Mouse (Mus musculus) forebrain, embryonic 12.5 days (tissue): ENCODE measurements around the gene Rpl7l1. TPM values are rescaled to one million over a fixed set of nuclear protein-coding genes. Genes with fewer than 3 reads are reported as not detected.

ENCODE experiments used
- ATAC-seq: fragments of 200-750 bp; cut with Nextera tagmentation; 2 replicates; pipeline ENCODE4 v1.8.0; 2017; ENCODE audit warnings: moderate TSS enrichment; ENCODE audit not compliant: low FRiP score
- H3K27ac ChIP-seq: fragments of 300-500 bp; sonication (generic); 2 replicates; pipeline ENCODE4 v1.5.1; 2016; ENCODE audit warnings: mild to moderate bottlenecking
- H3K27me3 ChIP-seq: fragments of 300-500 bp; sonication (generic); 2 replicates; pipeline ENCODE4 v1.6.1; 2016; ENCODE audit warnings: mild to moderate bottlenecking
- H3K36me3 ChIP-seq: fragments of 300-500 bp; sonication (generic); replicated peaks from 2 replicates; pipeline ENCODE4 v1.6.1; 2016; ENCODE audit warnings: mild to moderate bottlenecking
- H3K4me1 ChIP-seq: fragments of 300-500 bp; sonication (generic); 2 replicates; pipeline ENCODE4 v1.6.1; 2016
- H3K4me2 ChIP-seq: fragments of 300-500 bp; sonication (generic); 2 replicates; pipeline ENCODE4 v1.6.1; 2016; ENCODE audit warnings: mild to moderate bottlenecking, moderate library complexity
- H3K4me3 ChIP-seq: fragments of 300-500 bp; sonication (generic); replicated peaks from 2 replicates; pipeline ENCODE4 v1.5.1; 2016; ENCODE audit warnings: mild to moderate bottlenecking
- H3K9ac ChIP-seq: fragments of 300-500 bp; sonication (generic); 2 replicates; pipeline ENCODE4 v1.6.1; 2016; ENCODE audit warnings: mild to moderate bottlenecking
- H3K9me3 ChIP-seq: fragments of 300-500 bp; sonication (generic); 2 replicates; pipeline ENCODE4 v1.6.1; 2016
- WGBS: fragments of 180-500 bp; shearing (Covaris S2); methylation state at CpG from one replicate; pipeline ENCODE4 v1.1.7; 2016; 5-methylcytosine and 5-hydroxymethylcytosine counted together
- polyA plus RNA-seq: library from polyadenylated mRNA; unstranded; fragments of >200 nt; fragmentation: Nextera tagmentation; extraction: Ambion mirVana; gene quantifications from 2 replicates; pipeline ENCODE4 v1.2.1, GENCODE M21; 2016

The Rpl7l1 gene
- polyA plus RNA-seq: 154 and 178 TPM in 2 replicates

DNA sequence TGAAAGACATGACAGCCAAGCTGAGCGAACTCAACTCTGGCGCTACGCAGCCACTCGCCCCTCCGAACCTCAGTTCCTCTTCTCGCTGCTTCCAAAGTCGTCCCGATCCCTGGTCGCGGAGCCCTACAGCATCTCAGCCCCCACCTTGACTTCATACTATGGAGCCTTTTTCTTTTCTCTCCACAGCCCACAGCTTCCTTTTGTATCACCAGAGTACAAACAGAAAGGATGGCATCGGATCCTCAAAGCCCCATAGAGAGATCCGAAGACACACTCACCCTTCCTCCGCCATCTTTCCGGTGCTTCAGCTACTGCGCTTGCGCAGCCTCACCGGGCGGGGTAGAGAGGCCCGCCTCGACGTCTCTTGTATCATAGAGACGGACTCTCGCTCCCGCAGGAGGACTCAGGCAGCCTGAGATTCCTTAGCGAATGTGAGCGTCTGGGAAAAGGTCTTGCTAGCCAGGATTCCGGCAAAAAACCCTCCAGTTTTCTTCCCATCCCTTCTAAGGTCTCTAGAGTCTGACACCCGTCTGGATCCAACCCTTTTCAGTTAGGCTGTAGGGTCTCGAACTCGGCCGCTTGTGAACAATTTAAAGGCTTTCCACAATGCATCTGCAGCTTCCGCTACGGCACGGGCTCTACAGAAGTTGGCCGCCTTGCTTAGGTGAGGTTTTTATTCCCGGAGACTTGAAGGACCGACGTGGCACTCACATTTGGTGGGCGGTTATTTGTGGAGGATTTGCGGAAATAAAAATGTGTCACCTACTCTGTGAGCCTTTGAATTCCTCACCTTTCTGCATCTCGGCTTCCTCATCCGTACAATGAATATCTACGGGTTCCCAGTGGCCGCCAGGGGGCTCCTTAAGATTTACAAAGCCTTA is at the start of gene Rpl7l1:
Rpl7l1 (minus strand) TSS at position 332 of the 881 bp plus-strand sequence.
- peak within 1 kb of the TSS; percentile 85 for H3K27ac ChIP-seq

DNA sequence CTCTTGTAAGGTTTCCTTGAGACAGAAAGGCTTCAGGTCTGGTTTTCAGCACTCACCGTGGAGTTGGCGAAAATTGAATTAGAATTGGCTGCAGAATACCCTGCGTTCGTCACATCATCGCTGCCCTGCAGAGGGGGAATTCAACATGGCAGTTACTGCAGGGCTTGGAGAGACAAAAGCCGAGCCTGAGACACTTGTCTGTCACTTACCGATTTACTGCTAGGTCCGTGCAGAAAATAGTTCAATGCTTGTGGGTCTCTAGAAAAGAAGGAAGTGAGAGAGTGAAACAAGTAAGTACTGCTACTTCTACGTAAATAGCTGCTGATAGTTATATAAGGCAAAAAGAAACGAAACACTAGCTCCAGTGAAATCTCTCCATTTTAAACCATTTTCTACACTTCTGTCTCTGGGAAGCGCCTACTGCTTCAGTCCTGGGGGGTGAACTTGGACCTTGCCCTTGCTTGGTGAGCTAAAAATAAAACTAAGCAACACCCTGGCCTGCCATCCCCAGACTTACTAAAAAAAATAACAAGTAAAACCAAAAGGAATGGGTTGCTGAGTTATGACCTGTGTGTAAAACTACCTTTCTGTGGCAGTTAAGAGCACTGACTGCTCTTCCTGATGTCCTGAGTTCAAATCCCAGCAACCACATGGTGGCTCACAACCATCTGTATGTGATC is 47.5 kb upstream of the Rpl7l1 start:
- H3K9ac ChIP-seq: no peak overlapping the region
- 90% methylated on average over 11 of the region's 11 CpGs for WGBS
- no peaks in the 10 kb centered on the region for H3K27me3 ChIP-seq
- no peaks in the 10 kb centered on the region for H3K9me3 ChIP-seq
- peaks cover 31% of the 10 kb centered on the region for H3K36me3 ChIP-seq
- ATAC-seq: no peak
- no peak overlapping the region for H3K27ac ChIP-seq
- H3K4me2 ChIP-seq: no peak overlapping the region
- H3K4me3 ChIP-seq: no peak overlapping the region
- H3K4me1 ChIP-seq: 0 out of 2 replicates have a peak, but pooled peaks cover 3% of the 10 kb centered on the region

More for the DNA sequence above, at the start of gene Rpl7l1:
- 1% methylated on average over 44 of the region's 44 CpGs for WGBS
- Histone ChIP-seq H3K4me2 (peak within 1 kb of the TSS; percentile 73), H3K4me3 (peak within 1 kb of the TSS; percentile 73), H3K4me1 (peaks cover 8% of the 10 kb centered on the region), H3K27me3 (no peaks in the 10 kb centered on the region), H3K36me3 (peaks cover 32% of the 10 kb centered on the region), H3K9ac (peak within 1 kb of the TSS; percentile 85), H3K9me3 (no peaks in the 10 kb centered on the region)
- ATAC-seq: peak; percentile 96

DNA sequence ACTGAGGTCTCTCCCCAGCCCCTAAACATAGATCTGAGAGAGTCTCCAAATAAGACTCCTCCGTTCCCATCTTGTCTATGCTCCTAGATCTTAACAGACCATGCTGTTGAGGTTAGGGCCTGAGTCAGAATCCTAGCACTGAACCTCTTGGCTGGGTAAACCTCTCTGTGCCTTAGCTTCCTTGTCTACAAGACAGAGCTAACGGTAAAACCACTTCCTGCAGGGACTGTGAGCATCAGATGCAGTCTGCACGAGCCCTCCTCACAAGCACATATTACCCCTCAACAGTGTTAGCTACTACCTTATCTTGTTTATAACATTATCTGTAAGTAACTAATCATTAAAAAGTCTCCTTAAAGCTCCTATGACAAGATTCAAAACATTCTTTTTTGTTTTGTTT is 46.5 kb upstream of the Rpl7l1 start:
- Histone ChIP-seq H3K9me3 (no peaks in the 10 kb centered on the region), H3K4me3 (no peak overlapping the region), H3K9ac (no peak overlapping the region), H3K27me3 (no peaks in the 10 kb centered on the region), H3K4me2 (no peak overlapping the region), H3K36me3 (peaks cover 42% of the 10 kb centered on the region), H3K27ac (no peak overlapping the region), H3K4me1 (0 out of 2 replicates have a peak, but pooled peaks cover 3% of the 10 kb centered on the region)
- no peak for ATAC-seq
- WGBS: 92% methylated on average over 3 of the region's 3 CpGs

DNA sequence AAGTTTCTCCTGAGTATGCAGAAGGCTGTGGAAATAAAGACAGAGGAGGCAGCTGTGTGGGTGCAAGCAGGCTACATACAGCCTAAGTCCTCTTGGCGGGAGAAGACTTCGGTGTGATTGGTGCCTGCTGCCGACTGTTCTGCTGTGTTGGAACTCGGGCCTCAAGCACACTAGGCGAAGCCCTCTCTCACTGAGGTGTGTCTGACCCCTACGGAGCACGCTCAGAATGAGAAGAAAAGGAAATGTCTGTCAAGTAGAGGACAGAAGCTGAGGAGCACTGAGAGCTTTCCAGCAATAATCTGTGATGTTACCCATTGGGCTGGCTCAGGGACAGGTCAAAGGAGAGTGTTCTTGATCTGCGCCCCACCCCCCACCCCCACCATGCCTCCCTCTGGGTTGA is 40.6 kb upstream of the Rpl7l1 start:
- Histone ChIP-seq H3K4me1 (no peaks in the 10 kb centered on the region), H3K4me3 (no peak overlapping the region), H3K4me2 (no peak overlapping the region), H3K9me3 (no peaks in the 10 kb centered on the region), H3K36me3 (peaks cover 64% of the 10 kb centered on the region), H3K27ac (no peak overlapping the region), H3K9ac (no peak overlapping the region), H3K27me3 (no peaks in the 10 kb centered on the region)
- no peak for ATAC-seq
- 92% methylated on average over 8 of the region's 8 CpGs for WGBS

DNA sequence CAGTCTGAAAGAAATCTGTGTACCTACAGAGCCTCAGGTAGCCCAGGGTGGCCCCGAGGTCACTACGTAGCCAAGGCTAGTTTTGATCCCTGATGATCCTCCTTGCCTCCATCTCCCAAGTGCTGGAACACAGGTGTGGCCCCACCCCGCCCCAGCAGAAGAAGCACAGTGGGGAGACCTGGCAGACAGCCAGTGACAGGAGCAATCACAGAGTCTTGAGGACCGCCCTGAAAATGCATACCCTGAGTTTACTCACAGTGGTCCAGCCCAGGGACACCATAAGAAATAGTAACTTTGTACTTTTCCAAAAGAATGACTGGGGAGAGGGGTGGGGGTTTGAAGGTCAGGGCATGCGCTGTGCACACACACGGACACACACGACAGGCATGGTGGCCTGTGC is 38.2 kb upstream of the Rpl7l1 start:
- no peaks in the 10 kb centered on the region for H3K9me3 ChIP-seq
- H3K27me3 ChIP-seq: no peaks in the 10 kb centered on the region
- no peak for ATAC-seq
- H3K9ac ChIP-seq: no peak overlapping the region
- H3K27ac ChIP-seq: no peak overlapping the region
- 97% methylated on average over 7 of the region's 7 CpGs for WGBS
- H3K4me2 ChIP-seq: no peak overlapping the region
- H3K36me3 ChIP-seq: peaks cover 65% of the 10 kb centered on the region
- peaks cover 8% of the 10 kb centered on the region; the same call in 1 of the 2 replicates for H3K4me1 ChIP-seq
- H3K4me3 ChIP-seq: no peak overlapping the region

DNA sequence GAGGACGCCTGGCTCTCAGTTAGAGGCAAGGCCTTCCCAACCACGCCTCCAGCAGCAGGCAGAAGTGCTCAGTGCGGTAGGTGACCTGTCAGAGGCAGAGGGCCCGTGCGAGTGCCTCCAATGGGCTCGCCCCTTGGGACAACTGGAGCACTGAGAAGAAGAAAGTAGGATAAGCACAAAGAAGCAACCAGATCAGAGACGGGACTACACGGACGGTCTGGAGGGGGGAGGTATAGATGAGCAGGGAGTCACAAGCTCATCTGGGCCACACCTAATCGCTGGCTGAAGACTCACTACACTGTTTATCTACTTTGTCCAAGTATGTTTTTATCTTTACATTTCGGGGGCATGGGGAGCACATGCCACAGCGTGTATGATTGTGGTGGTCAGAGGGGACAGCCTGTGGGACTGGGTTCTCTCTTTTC is 35.3 kb upstream of the Rpl7l1 start:
- H3K4me1 ChIP-seq: peaks cover 8% of the 10 kb centered on the region; the same call in 1 of the 2 replicates
- no peak overlapping the region for H3K4me3 ChIP-seq
- no peak overlapping the region for H3K27ac ChIP-seq
- no peak overlapping the region for H3K4me2 ChIP-seq
- H3K36me3 ChIP-seq: peaks cover 44% of the 10 kb centered on the region
- no peaks in the 10 kb centered on the region for H3K27me3 ChIP-seq
- 90% methylated on average over 12 of the region's 12 CpGs for WGBS
- ATAC-seq: no peak
- H3K9me3 ChIP-seq: no peaks in the 10 kb centered on the region
- H3K9ac ChIP-seq: no peak overlapping the region

DNA sequence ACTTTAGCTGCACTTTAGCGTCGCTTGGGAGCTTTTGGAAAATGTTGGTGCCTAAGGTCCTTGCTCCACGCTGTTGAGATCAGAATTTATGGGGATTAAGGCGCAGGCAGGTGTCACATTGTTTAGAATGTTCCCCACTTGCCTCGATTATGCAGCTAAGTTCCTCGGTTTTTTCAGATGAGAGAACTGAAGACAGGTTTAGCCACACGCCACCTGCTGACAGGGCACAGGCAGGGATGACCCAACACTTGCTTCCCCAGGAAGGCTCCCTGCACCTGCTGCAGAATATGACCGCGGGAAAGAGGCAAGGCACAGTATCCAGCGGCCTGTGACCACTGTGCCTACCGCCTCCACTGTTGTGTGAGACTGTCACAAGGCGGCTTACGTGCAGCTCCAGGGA is 33.8 kb upstream of the Rpl7l1 start:
- H3K4me3 ChIP-seq: no peak overlapping the region
- WGBS: 70% methylated on average over 13 of the region's 13 CpGs
- H3K36me3 ChIP-seq: peaks cover 46% of the 10 kb centered on the region
- peaks cover 8% of the 10 kb centered on the region; the same call in 1 of the 2 replicates for H3K4me1 ChIP-seq
- H3K9ac ChIP-seq: no peak overlapping the region
- H3K9me3 ChIP-seq: no peaks in the 10 kb centered on the region
- H3K4me2 ChIP-seq: no peak overlapping the region
- H3K27ac ChIP-seq: no peak overlapping the region
- no peak for ATAC-seq
- H3K27me3 ChIP-seq: no peaks in the 10 kb centered on the region

- Histone ChIP-seq H3K9ac (no peak overlapping the region), H3K27ac (no peak overlapping the region), H3K4me1 (peaks cover 8% of the 10 kb centered on the region; the same call in 1 of the 2 replicates), H3K36me3 (peaks cover 53% of the 10 kb centered on the region), H3K27me3 (no peaks in the 10 kb centered on the region), H3K4me3 (no peak overlapping the region), H3K9me3 (no peaks in the 10 kb centered on the region), H3K4me2 (no peak overlapping the region)
- WGBS: 93% methylated on average over 6 of the region's 6 CpGs
- ATAC-seq: no peak
Observed at GRCm38 (mm10) chr17:46814497-46814896, 32.0 kb upstream of the Rpl7l1 start.

DNA sequence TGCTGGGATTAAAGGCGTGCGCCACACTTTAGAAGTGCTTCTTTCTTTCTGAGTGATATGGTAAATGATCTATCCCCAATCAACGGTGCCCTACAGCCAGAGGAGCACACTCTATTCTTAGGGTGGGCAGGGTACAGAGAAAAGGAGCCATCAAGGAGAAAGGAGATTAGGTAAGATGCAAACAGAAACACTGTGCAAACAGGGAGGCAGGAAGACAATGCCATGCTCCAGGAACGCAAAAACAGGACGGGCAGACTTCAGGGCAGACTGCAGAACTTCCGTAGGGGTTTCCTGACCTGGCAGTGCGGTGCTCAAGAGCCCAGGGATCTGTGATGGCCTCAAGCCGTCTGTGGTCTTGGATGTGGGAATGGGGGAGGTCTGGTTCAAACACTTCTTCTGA is 31.2 kb upstream of the Rpl7l1 start:
- Histone ChIP-seq H3K27me3 (no peaks in the 10 kb centered on the region), H3K36me3 (peaks cover 46% of the 10 kb centered on the region), H3K9me3 (no peaks in the 10 kb centered on the region), H3K9ac (no peak overlapping the region), H3K27ac (no peak overlapping the region), H3K4me3 (no peak overlapping the region), H3K4me1 (peaks cover 8% of the 10 kb centered on the region; the same call in 1 of the 2 replicates), H3K4me2 (no peak overlapping the region)
- 92% methylated on average over 8 of the region's 8 CpGs for WGBS
- no peak for ATAC-seq

DNA sequence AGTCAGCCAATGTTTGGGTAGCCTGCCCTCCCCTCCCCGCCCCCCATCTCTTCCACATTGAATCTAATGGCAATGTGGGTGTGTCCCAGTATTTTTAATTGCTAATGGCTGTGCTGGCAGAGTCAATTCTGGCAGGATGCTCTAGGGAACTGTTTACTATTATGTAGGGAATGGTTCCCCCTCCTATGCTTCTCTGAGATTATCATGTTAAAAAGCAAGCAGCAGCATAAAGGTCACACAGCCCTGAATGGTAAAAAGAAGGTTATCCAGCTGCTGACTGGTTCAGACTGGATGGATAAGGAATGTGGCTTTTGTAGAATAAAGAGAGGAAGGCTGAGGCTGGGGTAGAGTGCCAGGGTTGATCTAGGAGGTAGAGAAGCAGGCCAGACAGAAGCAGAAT is 30.0 kb upstream of the Rpl7l1 start:
- WGBS: 100% methylated on average over 1 of the region's 1 CpGs
- Histone ChIP-seq H3K9ac (no peak overlapping the region), H3K9me3 (no peaks in the 10 kb centered on the region), H3K27ac (no peak overlapping the region), H3K4me1 (peaks cover 8% of the 10 kb centered on the region; the same call in 1 of the 2 replicates), H3K36me3 (peaks cover 49% of the 10 kb centered on the region), H3K27me3 (no peaks in the 10 kb centered on the region), H3K4me3 (no peak overlapping the region), H3K4me2 (no peak overlapping the region)
- no peak for ATAC-seq

- 83% methylated on average over 3 of the region's 3 CpGs for WGBS
- Histone ChIP-seq H3K4me1 (no peaks in the 10 kb centered on the region; the same call in 1 of the 2 replicates), H3K27me3 (no peaks in the 10 kb centered on the region), H3K4me2 (no peak overlapping the region), H3K9ac (no peak overlapping the region), H3K27ac (no peak overlapping the region), H3K9me3 (no peaks in the 10 kb centered on the region), H3K4me3 (no peak overlapping the region), H3K36me3 (peaks cover 57% of the 10 kb centered on the region)
- ATAC-seq: no peak
Observed at GRCm38 (mm10) chr17:46810672-46811071, 28.2 kb upstream of the Rpl7l1 start.

- H3K27me3 ChIP-seq: no peaks in the 10 kb centered on the region
- 86% methylated on average over 6 of the region's 6 CpGs for WGBS
- peaks cover 64% of the 10 kb centered on the region for H3K36me3 ChIP-seq
Observed at GRCm38 (mm10) chr17:46809131-46809830, 26.8 kb upstream of the Rpl7l1 start.

More at GRCm38 (mm10) chr17:46809131-46809830, 26.8 kb upstream of the Rpl7l1 start:
- H3K4me3 ChIP-seq: no peak overlapping the region
- no peak overlapping the region for H3K27ac ChIP-seq
- H3K4me1 ChIP-seq: no peaks in the 10 kb centered on the region
- H3K9me3 ChIP-seq: no peaks in the 10 kb centered on the region
- no peak for ATAC-seq
- no peak overlapping the region for H3K4me2 ChIP-seq
- H3K9ac ChIP-seq: no peak overlapping the region
